Mouse (Mus musculus) liver, embryonic 14.5 days (tissue): Measurements from ENCODE around the gene Mdc1. TPM values are rescaled to one million over a fixed set of nuclear protein-coding genes. Genes with fewer than 3 reads are reported as not detected.
A peak's percentile ranks its signal among the peaks of the same experiment; 100 is the strongest.

Source experiments
- ATAC-seq: fragments of 200-750 bp; cut with Nextera tagmentation; 2 replicates; pipeline ENCODE4 v1.8.0; 2017; ENCODE audit warnings: moderate number of reproducible peaks, mild to moderate bottlenecking, moderate library complexity; ENCODE audit not compliant: insufficient read depth
- DNase-seq, 3 experiments: peaks; one replicate each; pipeline ENCODE4 v3.0.0-alpha.2; 2012 to 2013; ENCODE audit warnings: low read depth in 3 of 3, low spot score in 3 of 3
- H3K27ac ChIP-seq: fragments of 300-500 bp; sonication (generic); 2 replicates; pipeline ENCODE4 v1.5.1; 2014; ENCODE audit warnings: moderate library complexity, mild to moderate bottlenecking, control low read depth, inconsistent platforms
- H3K27me3 ChIP-seq: fragments of 300-500 bp; sonication (generic); 2 replicates; pipeline ENCODE4 v1.6.1; 2014; ENCODE audit warnings: mild to moderate bottlenecking, low read length, moderate library complexity; ENCODE audit not compliant: control insufficient read depth, insufficient read depth
- H3K36me3 ChIP-seq: fragments of 300-500 bp; sonication (generic); replicated peaks from 2 replicates; pipeline ENCODE4 v1.6.1; 2014; ENCODE audit warnings: low read depth; ENCODE audit not compliant: control insufficient read depth, insufficient read depth
- H3K4me1 ChIP-seq, 2 experiments: fragments of 200-500 bp in 1 of 2; fragments of 300-500 bp in 1 of 2; sonication (generic) in 1 of 2; replicated peaks; 2 replicates each; pipeline ENCODE4 v1.6.1; 2012 to 2014; ENCODE audit warnings: antibody characterized with exemption in 1 of 2, inconsistent platforms in 1 of 2, low read length in 1 of 2; ENCODE audit not compliant: control insufficient read depth in 2 of 2, insufficient read depth in 2 of 2
- H3K4me2 ChIP-seq: fragments of 300-500 bp; sonication (generic); 2 replicates; pipeline ENCODE4 v1.6.1; 2014; ENCODE audit warnings: low read depth, mild to moderate bottlenecking, control low read depth, moderate library complexity
- H3K4me3 ChIP-seq, 2 experiments: fragments of 200-500 bp in 1 of 2; fragments of 300-500 bp in 1 of 2; sonication (generic) in 1 of 2; 2 replicates each; pipeline ENCODE4 v1.5.1; 2012 to 2014; ENCODE audit warnings: low read depth in 2 of 2, low read length in 2 of 2, mild to moderate bottlenecking in 2 of 2, control low read depth in 1 of 2, inconsistent platforms in 1 of 2, moderate library complexity in 1 of 2; ENCODE audit not compliant: insufficient read depth in 1 of 2
- H3K9ac ChIP-seq: fragments of 300-500 bp; sonication (generic); replicated peaks from 2 replicates; pipeline ENCODE4 v1.6.1; 2014; ENCODE audit warnings: mild to moderate bottlenecking, control low read depth, moderate library complexity
- H3K9me3 ChIP-seq: fragments of 300-500 bp; sonication (generic); 2 replicates; pipeline ENCODE4 v1.6.1; 2016; ENCODE audit warnings: low read length, mixed read lengths; ENCODE audit not compliant: control insufficient read depth
- CTCF ChIP-seq: IDR thresholded peaks from 2 replicates; pipeline ENCODE4 v1.5.1; 2016; ENCODE audit warnings: antibody characterized with exemption, low read depth, control low read depth
- EP300 ChIP-seq: IDR thresholded peaks from 2 replicates; pipeline ENCODE4 v1.6.1; 2016; ENCODE audit warnings: antibody characterized with exemption, low read depth
- WGBS: fragments of 180-500 bp; shearing (Covaris S2); extraction: QIAGEN DNeasy Blood & Tissue Kit; methylation state at CpG from one replicate; pipeline ENCODE4 v1.1.7; 2014; ENCODE audit not compliant: insufficient replicate concordance; 5-methylcytosine and 5-hydroxymethylcytosine counted together
- polyA plus RNA-seq, 2 experiments: library from polyadenylated mRNA; depleted of rRNA in 1 of 2; stranded (reverse) in 1 of 2; unstranded in 1 of 2; fragments of >200 nt; fragmentation: Nextera tagmentation in 1 of 2; extraction: Ambion mirVana in 1 of 2; gene quantifications; 2 replicates each; pipeline versions ENCODE4 v1.2.1 to v1.2.3; 2012 to 2014

Mdc1 gene
- polyA plus RNA-seq (2012; rRNA removed) = 9.2 and 10.0 TPM in 2 replicates
- 6.3 and 9.1 TPM in 2 replicates for polyA plus RNA-seq (2014; fragmentation: Nextera tagmentation; extraction: Ambion mirVana)

DNA sequence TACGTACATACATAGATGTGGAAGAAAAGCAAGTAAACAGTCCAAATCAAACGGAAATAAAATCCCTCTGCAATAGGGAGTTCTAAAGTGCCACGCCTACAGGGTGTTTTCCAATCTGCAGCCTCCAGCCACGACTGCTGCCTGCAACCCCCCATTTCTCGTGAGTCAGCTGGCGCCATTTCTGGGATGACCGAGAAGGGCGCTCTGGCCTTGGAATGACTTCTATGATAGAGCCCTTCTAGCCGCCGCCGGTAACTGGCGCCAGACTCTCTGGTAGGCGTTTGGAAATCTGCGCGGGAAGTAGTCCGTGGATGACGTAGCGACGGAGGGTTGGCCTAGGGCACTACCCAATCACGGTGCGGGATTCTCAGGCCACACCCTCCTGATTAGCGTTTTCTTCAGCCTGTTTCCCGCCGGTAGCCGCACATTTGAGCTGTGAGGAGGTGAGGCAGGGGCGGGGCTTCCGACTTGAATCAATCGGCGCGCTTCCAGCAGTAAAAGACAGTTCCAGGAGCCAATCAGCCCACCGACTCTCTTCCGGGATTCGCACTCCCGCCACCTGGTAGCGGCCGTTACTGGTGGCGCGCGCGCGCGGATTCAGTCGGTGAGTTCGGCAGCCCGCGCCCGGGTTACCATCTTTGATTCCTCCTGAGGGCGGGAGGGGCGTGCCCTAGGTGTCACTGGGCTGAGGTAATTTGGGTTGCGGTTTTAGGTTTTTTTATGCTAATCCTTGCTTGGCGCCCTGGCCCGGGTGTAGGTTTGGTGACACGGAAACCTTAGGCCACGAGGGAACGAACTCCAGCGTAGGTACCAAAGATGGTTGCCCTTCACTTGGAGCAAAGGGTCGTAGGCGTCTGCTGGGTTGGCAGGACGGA is at the start of gene Mdc1:
Mdc1 (plus strand) TSS at position 440 of the 875 bp plus-strand sequence.
- under 1% methylated on average over 59 of the region's 59 CpGs for WGBS
- Histone ChIP-seq H3K9ac (peak within 1 kb of the TSS; percentile 83), H3K4me3 (peak within 1 kb of the TSS; percentile 74 to 86), H3K4me2 (peak within 1 kb of the TSS; percentile 96), H3K4me1 (peaks cover 27 to 37% of the 10 kb centered on the region in 2 experiments), H3K27me3 (no peaks in the 10 kb centered on the region), H3K9me3 (no peaks in the 10 kb centered on the region), H3K36me3 (peaks cover 25% of the 10 kb centered on the region), H3K27ac (peak within 1 kb of the TSS; percentile 96)
- DNase-seq = peak; percentile 100
- TF ChIP-seq EP300 (peak; percentile 78), CTCF (peak; percentile 54)
- ATAC-seq = peak; percentile 84

DNA sequence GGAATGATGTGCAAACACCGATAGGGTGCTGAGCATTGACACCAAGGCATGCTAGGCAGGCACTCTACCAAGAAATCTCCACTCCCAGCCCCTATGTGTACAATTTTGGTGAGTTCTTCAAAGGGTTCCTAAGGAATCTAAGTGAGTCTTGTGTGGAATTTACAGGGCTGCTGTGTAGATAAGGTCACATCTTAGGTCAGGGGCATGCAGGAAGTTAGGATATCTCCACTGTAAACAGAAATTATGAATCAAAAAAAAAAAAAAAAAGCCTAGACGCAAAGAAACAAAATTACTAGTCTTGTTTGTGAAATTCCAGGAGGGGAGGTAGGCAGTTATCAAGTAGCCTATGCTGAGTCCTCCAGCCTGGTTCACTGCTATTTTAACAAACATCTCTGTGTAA is 48.5 kb upstream of the Mdc1 start:
- H3K27ac ChIP-seq = no peak overlapping the region
- no peak overlapping the region for H3K4me3 ChIP-seq
- no peaks in the 10 kb centered on the region for H3K9me3 ChIP-seq
- TF ChIP-seq EP300 = no peak
- no peak for TF ChIP-seq CTCF
- ATAC-seq (no peak), DNase-seq (no peak)
- H3K9ac ChIP-seq = no peak overlapping the region
- H3K4me2 ChIP-seq = no peak overlapping the region
- H3K36me3 ChIP-seq = no peaks in the 10 kb centered on the region
- WGBS = 54% methylated on average over 2 of the region's 2 CpGs
- peaks cover 2 to 20% of the 10 kb centered on the region in 2 experiments; a peak in 3 of 4 replicates for H3K4me1 ChIP-seq
- H3K27me3 ChIP-seq = no peaks in the 10 kb centered on the region

DNA sequence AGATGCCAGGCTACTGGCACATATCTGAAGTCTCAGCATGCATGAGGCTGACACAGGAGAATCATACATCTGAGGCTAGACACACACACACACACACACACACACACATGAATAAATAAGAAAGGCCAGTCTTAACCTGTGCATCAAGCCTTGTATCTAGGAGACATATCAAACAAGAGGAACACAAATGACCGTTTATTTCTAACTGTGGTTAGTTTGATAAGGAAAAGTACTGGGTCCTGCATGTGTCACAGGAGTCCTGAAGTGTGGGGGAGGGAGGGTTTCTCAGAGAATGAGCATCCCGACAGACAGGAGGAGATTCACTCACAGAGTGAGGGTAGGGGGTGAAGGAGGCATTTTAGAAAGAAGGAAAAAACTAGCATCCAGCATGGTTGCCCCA is 46.2 kb upstream of the Mdc1 start:
- Histone ChIP-seq H3K27me3 (no peaks in the 10 kb centered on the region), H3K9ac (no peak overlapping the region), H3K4me3 (no peak overlapping the region), H3K36me3 (no peaks in the 10 kb centered on the region), H3K4me2 (no peak overlapping the region), H3K9me3 (no peaks in the 10 kb centered on the region), H3K4me1 (peaks cover 2 to 20% of the 10 kb centered on the region in 2 experiments; a peak in 3 of 4 replicates), H3K27ac (no peak overlapping the region)
- no peak for TF ChIP-seq CTCF
- peak; percentile 70 for TF ChIP-seq EP300
- 13% methylated on average over 2 of the region's 2 CpGs for WGBS
- ATAC-seq (peak; percentile 67), DNase-seq (no peak)

DNA sequence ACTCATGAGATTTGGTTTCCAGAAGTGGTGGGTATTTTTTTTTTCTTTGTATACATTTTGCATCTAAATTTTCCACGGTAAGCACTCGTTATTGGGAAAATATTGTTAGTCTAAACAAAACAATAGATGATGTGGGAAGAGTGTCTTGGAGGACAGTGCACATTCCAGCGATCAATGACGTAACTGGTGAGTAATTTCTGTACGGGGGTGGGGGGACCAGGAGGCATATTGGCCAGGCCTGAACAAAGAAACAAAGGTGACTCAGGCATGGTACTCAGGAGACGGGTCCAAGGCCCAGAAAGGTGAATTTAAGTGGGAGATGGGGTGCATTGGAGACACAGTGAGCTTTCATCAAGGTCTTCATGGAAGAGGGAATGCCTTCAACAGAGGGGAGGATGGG is 45.7 kb upstream of the Mdc1 start:
- 65% methylated on average over 6 of the region's 6 CpGs for WGBS
- H3K4me2 ChIP-seq = no peak overlapping the region
- peaks cover 2 to 20% of the 10 kb centered on the region in 2 experiments; a peak in 3 of 4 replicates for H3K4me1 ChIP-seq
- H3K27me3 ChIP-seq = no peaks in the 10 kb centered on the region
- H3K36me3 ChIP-seq = no peaks in the 10 kb centered on the region
- no peak overlapping the region for H3K4me3 ChIP-seq
- no peaks in the 10 kb centered on the region for H3K9me3 ChIP-seq
- ATAC-seq (no peak), DNase-seq (no peak)
- H3K27ac ChIP-seq = no peak overlapping the region
- H3K9ac ChIP-seq = no peak overlapping the region
- TF ChIP-seq CTCF (no peak), EP300 (no peak)

DNA sequence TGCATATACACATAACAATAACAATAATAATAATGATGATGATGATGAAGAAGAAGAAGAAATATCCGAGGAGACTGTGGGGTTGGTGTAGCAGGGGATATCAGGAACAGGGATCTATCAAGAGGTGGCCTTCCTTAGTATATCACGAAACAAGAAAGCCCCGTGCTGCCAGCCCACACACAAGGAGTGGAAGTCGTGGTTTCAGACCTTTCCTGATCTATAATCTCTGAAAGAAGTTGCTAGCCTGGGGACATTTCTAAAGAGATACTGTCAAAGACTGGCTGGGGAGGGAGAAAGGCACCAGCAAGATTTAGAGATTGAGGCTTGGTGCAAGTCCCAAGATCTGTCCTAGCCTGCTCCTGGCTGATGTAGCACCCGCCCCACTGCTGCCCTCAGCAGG is 44.5 kb upstream of the Mdc1 start:
- H3K27me3 ChIP-seq = no peaks in the 10 kb centered on the region
- 17% methylated on average over 5 of the region's 5 CpGs for WGBS
- no peaks in the 10 kb centered on the region for H3K9me3 ChIP-seq
- H3K36me3 ChIP-seq = no peaks in the 10 kb centered on the region
- DNase-seq (no peak), ATAC-seq (no peak)
- TF ChIP-seq CTCF = no peak
- TF ChIP-seq EP300 = no peak
- no peak overlapping the region for H3K4me2 ChIP-seq
- no peak overlapping the region for H3K9ac ChIP-seq
- H3K4me3 ChIP-seq = no peak overlapping the region
- H3K27ac ChIP-seq = no peak overlapping the region
- peaks cover 2 to 23% of the 10 kb centered on the region in 2 experiments; a peak in 3 of 4 replicates for H3K4me1 ChIP-seq
